Mouse (Mus musculus) brain, embryonic 14.5 days (tissue): ENCODE results near the gene S100a1.

Source experiments
- CTCF ChIP-seq: fragments of 200-500 bp; IDR thresholded peaks from 2 replicates; pipeline ENCODE4 v1.5.1; 2012; ENCODE audit warnings: inconsistent platforms, mild to moderate bottlenecking, moderate library complexity, borderline replicate concordance; ENCODE audit not compliant: insufficient read depth, insufficient read length; ENCODE audit errors: extremely low read depth
- POLR2A ChIP-seq: fragments of 200-500 bp; IDR thresholded peaks from 2 replicates; pipeline ENCODE4 v1.6.1; 2012; ENCODE audit warnings: mild to moderate bottlenecking, inconsistent platforms, borderline replicate concordance; ENCODE audit not compliant: poor library complexity, insufficient read depth, insufficient read length, severe bottlenecking; ENCODE audit errors: extremely low read depth

DNA sequence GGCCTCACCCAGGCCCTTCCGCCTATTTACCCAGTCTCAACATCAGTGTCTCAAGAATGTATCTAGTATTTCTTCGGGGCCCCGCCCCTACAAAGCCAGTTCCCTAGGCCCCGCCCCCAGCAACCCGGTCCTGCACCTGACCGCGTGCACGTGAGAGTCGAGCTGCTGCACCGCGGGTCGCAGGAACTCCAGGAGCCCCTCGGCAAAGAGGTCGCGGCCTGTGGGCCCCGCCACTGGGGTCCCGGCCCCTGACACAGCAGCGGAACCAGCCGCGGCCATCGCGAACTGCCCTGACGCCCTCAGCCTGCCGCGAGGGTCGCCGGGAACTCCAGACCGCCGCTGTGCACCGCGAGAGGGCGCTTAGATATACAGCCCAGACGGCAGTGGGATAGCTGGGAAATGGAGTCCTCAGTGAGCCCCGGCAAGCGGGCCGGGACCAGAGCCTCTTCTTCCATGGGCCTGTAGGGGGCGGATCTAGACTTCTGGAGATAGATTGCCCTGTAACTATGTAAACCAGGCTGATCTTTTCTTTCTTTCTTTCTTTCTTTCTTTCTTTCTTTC, 23.4 kb downstream of the S100a1 start, which contains the start of gene Snapin:
- TF ChIP-seq CTCF (peak; percentile 85), POLR2A (peak; percentile 91)
